Mouse (Mus musculus): Measurements from ENCODE around the gene Grin2b. TPM values are rescaled to one million over a fixed set of nuclear protein-coding genes. Genes with fewer than 3 reads are reported as not detected.

The Grin2b gene
- total and polyA plus RNA-seq, 2 experiments from 2014 or later = 0.11 TPM; not detected in 1

GRCm38 (mm10) chr6:135911131-135911530 is 262.2 kb downstream of the Grin2b start:
- Histone ChIP-seq H3K36me3 (replicated peaks; ENCODE audit: control insufficient read depth, insufficient read depth, low read length) (no peaks in the 10 kb centered on the region), H3K27ac (ENCODE audit: low read depth) (no peak overlapping the region), H3K4me3 (ENCODE audit: low read depth, low read length) (no peak overlapping the region), H3K9ac (replicated peaks; ENCODE audit: low read depth, low read length) (no peak overlapping the region), H3K27me3 (ENCODE audit: control insufficient read depth, insufficient read depth, low read length) (no peaks in the 10 kb centered on the region), H3K4me1 (ENCODE audit: control insufficient read depth, insufficient read depth) (no peaks in the 10 kb centered on the region), H3K4me2 (ENCODE audit: low read depth, low read length) (no peak overlapping the region), H3K9me3 (replicated peaks; ENCODE audit: control insufficient read depth, low read length) (no peaks in the 10 kb centered on the region)
- ATAC-seq (ENCODE audit: insufficient read depth, low read depth) (no peak), DNase-seq (ENCODE audit: low spot score) (no peak)
- 77% methylated on average over 6 of the region's 6 CpGs for WGBS
- TF ChIP-seq CTCF (IDR thresholded peaks at IDR 0.05; ENCODE audit: low read depth) (no peak), EP300 (IDR thresholded peaks at IDR 0.05; ENCODE audit: low read depth) (no peak)

GRCm38 (mm10) chr6:135907540-135908320 is 265.6 kb downstream of the Grin2b start:
- no peaks in the 10 kb centered on the region for H3K9me3 ChIP-seq (replicated peaks; ENCODE audit: control insufficient read depth, low read length)
- 18% methylated on average over 20 of the region's 20 CpGs for WGBS

GRCm38 (mm10) chr6:135907137-135907536 is 266.2 kb downstream of the Grin2b start:
- Histone ChIP-seq H3K9ac (replicated peaks; ENCODE audit: low read depth, low read length) (no peak overlapping the region), H3K36me3 (replicated peaks; ENCODE audit: control insufficient read depth, insufficient read depth, low read length) (no peaks in the 10 kb centered on the region), H3K4me3 (ENCODE audit: low read depth, low read length) (no peak overlapping the region), H3K4me1 (ENCODE audit: control insufficient read depth, insufficient read depth) (no peaks in the 10 kb centered on the region), H3K4me2 (ENCODE audit: low read depth, low read length) (no peak overlapping the region), H3K9me3 (replicated peaks; ENCODE audit: control insufficient read depth, low read length) (no peaks in the 10 kb centered on the region), H3K27ac (ENCODE audit: low read depth) (no peak overlapping the region), H3K27me3 (ENCODE audit: control insufficient read depth, insufficient read depth, low read length) (0 out of 2 replicates have a peak, but pooled peaks cover 4% of the 10 kb centered on the region)
- ATAC-seq (ENCODE audit: insufficient read depth, low read depth) = no peak
- WGBS = 34% methylated on average over 8 of the region's 8 CpGs
- no peak for DNase-seq (ENCODE audit: low spot score)
- TF ChIP-seq EP300 (IDR thresholded peaks at IDR 0.05; ENCODE audit: low read depth) (no peak), CTCF (IDR thresholded peaks at IDR 0.05; ENCODE audit: low read depth) (no peak)

More at GRCm38 (mm10) chr6:135907540-135908320, 265.6 kb downstream of the Grin2b start:
- Histone ChIP-seq H3K27ac (ENCODE audit: low read depth) (no peak overlapping the region), H3K4me2 (ENCODE audit: low read depth, low read length) (no peak overlapping the region), H3K4me3 (ENCODE audit: low read depth, low read length) (no peak overlapping the region), H3K4me1 (ENCODE audit: control insufficient read depth, insufficient read depth) (no peaks in the 10 kb centered on the region), H3K27me3 (ENCODE audit: control insufficient read depth, insufficient read depth, low read length) (0 out of 2 replicates have a peak, but pooled peaks cover 4% of the 10 kb centered on the region), H3K36me3 (replicated peaks; ENCODE audit: control insufficient read depth, insufficient read depth, low read length) (no peaks in the 10 kb centered on the region), H3K9ac (replicated peaks; ENCODE audit: low read depth, low read length) (no peak overlapping the region)
- ATAC-seq (ENCODE audit: insufficient read depth, low read depth) (peak; percentile 83; the same call in 1 of the 2 replicates), DNase-seq (ENCODE audit: low spot score) (peak; percentile 58)
- TF ChIP-seq EP300 (IDR thresholded peaks at IDR 0.05; ENCODE audit: low read depth) (no peak), CTCF (IDR thresholded peaks at IDR 0.05; ENCODE audit: low read depth) (peak; percentile 82)

- no peaks in the 10 kb centered on the region for H3K36me3 ChIP-seq (replicated peaks; ENCODE audit: control insufficient read depth, insufficient read depth, low read length)
- ATAC-seq (ENCODE audit: insufficient read depth, low read depth) = no peak
- 31% methylated on average over 5 of the region's 5 CpGs for WGBS
- peak; percentile 5 for DNase-seq (ENCODE audit: low spot score)
- H3K9me3 ChIP-seq (replicated peaks; ENCODE audit: control insufficient read depth, low read length) = no peaks in the 10 kb centered on the region
- H3K4me3 ChIP-seq (ENCODE audit: low read depth, low read length) = no peak overlapping the region
- H3K4me2 ChIP-seq (ENCODE audit: low read depth, low read length) = no peak overlapping the region
- TF ChIP-seq EP300 (IDR thresholded peaks at IDR 0.05; ENCODE audit: low read depth) (no peak), CTCF (IDR thresholded peaks at IDR 0.05; ENCODE audit: low read depth) (no peak)
- H3K27ac ChIP-seq (ENCODE audit: low read depth) = no peak overlapping the region
- no peak overlapping the region for H3K9ac ChIP-seq (replicated peaks; ENCODE audit: low read depth, low read length)
- no peaks in the 10 kb centered on the region for H3K4me1 ChIP-seq (ENCODE audit: control insufficient read depth, insufficient read depth)
- 0 out of 2 replicates have a peak, but pooled peaks cover 4% of the 10 kb centered on the region for H3K27me3 ChIP-seq (ENCODE audit: control insufficient read depth, insufficient read depth, low read length)
Measured at GRCm38 (mm10) chr6:135904391-135904790, 268.9 kb downstream of the Grin2b start.

GRCm38 (mm10) chr6:135900410-135900809 is 272.9 kb downstream of the Grin2b start:
- Histone ChIP-seq H3K9me3 (replicated peaks; ENCODE audit: control insufficient read depth, low read length) (no peaks in the 10 kb centered on the region), H3K27ac (ENCODE audit: low read depth) (no peak overlapping the region), H3K4me2 (ENCODE audit: low read depth, low read length) (no peak overlapping the region), H3K9ac (replicated peaks; ENCODE audit: low read depth, low read length) (no peak overlapping the region), H3K27me3 (ENCODE audit: control insufficient read depth, insufficient read depth, low read length) (0 out of 2 replicates have a peak, but pooled peaks cover 4% of the 10 kb centered on the region), H3K4me3 (ENCODE audit: low read depth, low read length) (no peak overlapping the region), H3K4me1 (ENCODE audit: control insufficient read depth, insufficient read depth) (no peaks in the 10 kb centered on the region), H3K36me3 (replicated peaks; ENCODE audit: control insufficient read depth, insufficient read depth, low read length) (no peaks in the 10 kb centered on the region)
- ATAC-seq (ENCODE audit: insufficient read depth, low read depth) = no peak
- 75% methylated on average over 10 of the region's 10 CpGs for WGBS
- DNase-seq (ENCODE audit: low spot score) = no peak
- no peak for TF ChIP-seq CTCF (IDR thresholded peaks at IDR 0.05; ENCODE audit: low read depth)
- no peak for TF ChIP-seq EP300 (IDR thresholded peaks at IDR 0.05; ENCODE audit: low read depth)
